Mouse (Mus musculus): ENCODE measurements around the gene Mpst.

DNA sequence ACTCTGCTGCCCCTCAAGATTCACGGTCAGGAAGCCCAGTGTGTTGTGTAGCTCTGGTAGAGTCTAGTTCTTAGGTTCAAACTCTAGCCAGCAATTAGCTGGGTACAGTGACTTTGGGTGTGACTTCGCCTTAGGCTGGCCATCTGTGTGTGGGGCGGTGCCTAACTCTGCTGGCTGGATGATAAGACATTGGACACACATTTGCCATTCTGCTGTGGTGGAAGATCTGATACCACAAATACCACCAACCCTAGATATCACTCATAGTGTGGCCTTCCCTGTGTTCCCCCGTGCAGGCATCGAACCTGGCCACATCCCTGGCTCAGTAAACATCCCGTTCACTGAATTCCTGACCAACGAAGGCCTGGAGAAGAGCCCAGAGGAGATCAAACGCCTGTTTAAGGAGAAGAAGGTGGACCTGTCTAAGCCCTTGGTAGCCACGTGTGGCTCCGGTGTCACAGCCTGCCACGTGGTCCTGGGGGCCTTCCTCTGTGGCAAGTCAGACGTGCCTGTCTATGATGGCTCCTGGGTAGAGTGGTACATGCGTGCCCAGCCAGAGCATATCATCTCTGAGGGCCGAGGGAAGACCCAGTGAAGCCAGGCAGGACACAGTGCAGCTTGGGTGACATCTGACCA is 7.0 kb downstream of the Mpst start:
- TF ChIP-seq POLR2A (IDR thresholded peaks at IDR 0.05; ENCODE audit: borderline replicate concordance, extremely low read depth, low read depth, low read length) (no peak), CTCF (IDR thresholded peaks at IDR 0.05; ENCODE audit: insufficient read depth, low read length) (no peak)

Measured in lung, adult 2 months (tissue).